8 mouse cellular contexts compared by ENCODE assay signal in the genomic region with DNA sequence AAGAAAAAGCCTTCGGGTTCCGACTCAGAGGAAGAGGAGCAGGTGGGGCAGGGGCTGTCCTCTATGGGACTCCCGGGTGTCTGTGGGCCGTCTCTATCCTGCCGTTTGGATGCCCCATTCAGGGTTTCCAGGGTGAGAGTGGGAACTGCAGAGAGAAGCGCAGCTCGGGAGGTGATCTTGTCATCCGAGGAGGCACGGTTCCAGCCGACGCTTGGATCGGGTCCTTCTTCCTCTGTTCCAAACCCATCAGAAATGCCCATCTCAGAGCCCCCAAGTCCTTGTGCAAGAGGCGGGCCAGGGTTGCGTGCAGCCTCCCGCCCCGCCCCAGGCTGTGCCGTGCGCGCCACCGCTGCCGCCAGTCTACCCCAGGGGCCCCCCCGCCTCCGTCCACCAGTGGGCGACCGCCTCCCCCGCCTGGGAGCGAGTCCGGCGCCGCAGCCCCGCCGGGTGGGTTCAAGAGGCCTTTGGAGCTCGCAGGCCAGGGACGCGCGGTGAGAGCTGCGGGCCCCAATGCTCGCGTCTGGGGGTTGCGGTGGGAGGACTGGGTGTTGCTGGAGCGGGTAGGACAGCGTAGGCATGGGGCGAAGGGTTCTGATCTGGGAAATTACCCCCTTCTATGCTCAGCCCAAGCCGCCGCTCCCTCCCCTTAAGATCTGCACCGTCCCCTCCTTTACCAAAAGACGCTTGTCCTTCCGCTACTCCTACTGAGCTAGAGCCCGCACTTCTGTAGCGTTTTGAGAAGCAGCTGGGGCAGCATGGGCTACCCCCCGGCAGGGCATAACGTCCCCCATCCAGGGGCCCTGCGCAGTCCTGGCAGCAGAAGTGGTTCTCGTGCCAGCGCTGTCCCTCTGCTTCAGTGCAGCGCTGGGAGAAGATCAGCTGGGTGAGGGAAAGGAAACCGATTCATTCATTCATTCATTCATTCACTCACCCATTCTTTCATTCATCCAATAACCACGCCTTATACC. TPM values are rescaled to one million over a fixed set of nuclear protein-coding genes. Genes with fewer than 3 reads are reported as not detected.
DNase-seq lines count a peak whose midpoint lies in the region; ATAC-seq lines count a peak whose summit lies in the region.

Frs3 (plus strand) TSS at position 423 of the 968 bp plus-strand sequence.

- peaks cover 2% of the 10 kb centered on the region for H3K36me3 ChIP-seq in hindbrain, embryonic 16.5 days (ENCODE audit: control insufficient read depth, insufficient read depth, low read length)
- H3K36me3 ChIP-seq in megakaryocyte, embryonic 14.5 days (replicated peaks; ENCODE audit: low read length) = peaks cover 26% of the 10 kb centered on the region

- H3K4me2 ChIP-seq in hindbrain, embryonic 16.5 days (ENCODE audit: low read length) = peak within 1 kb of the TSS; percentile 88

- H3K27me3 ChIP-seq in hindbrain, embryonic 16.5 days (replicated peaks; ENCODE audit: control insufficient read depth, insufficient read depth, low read length) = no peaks in the 10 kb centered on the region; the same call in 1 of the 2 replicates
- peaks cover 49% of the 10 kb centered on the region for H3K27me3 ChIP-seq in megakaryocyte, embryonic 14.5 days (replicated peaks)

- intact Hi-C loops in left cerebral cortex, postnatal 14 days (cut with DNase I) = no loop called here

- no peaks in the 10 kb centered on the region for H3K9me3 ChIP-seq in hindbrain, embryonic 16.5 days (ENCODE audit: control insufficient read depth, low read length)
- no peaks in the 10 kb centered on the region for H3K9me3 ChIP-seq in megakaryocyte, embryonic 14.5 days

- H3K4me1 ChIP-seq in hindbrain, embryonic 16.5 days (ENCODE audit: control insufficient read depth, insufficient read depth, low read depth, low read length) = peaks cover 24% of the 10 kb centered on the region
- peaks cover 38% of the 10 kb centered on the region for H3K4me1 ChIP-seq in megakaryocyte, embryonic 14.5 days

- H3K4me3 ChIP-seq in hindbrain, embryonic 16.5 days (ENCODE audit: low read length) = peak within 1 kb of the TSS; percentile 88
- peak within 1 kb of the TSS; percentile 94 for H3K4me3 ChIP-seq in megakaryocyte, embryonic 14.5 days (replicated peaks)

- H3K27ac ChIP-seq in hindbrain, embryonic 16.5 days (ENCODE audit: low read depth, low read length) = peak within 1 kb of the TSS; percentile 91

- 1% methylated on average over 53 of the region's 58 CpGs for WGBS in hindbrain, embryonic 16.5 days

- peak within 1 kb of the TSS; percentile 95 for H3K9ac ChIP-seq in hindbrain, embryonic 16.5 days (ENCODE audit: low read depth, low read length)

- peak; percentile 75 for ATAC-seq in hindbrain, embryonic 16.5 days

- peak; percentile 83 to 91 for DNase-seq in adrenal gland, adult (ENCODE audit: inconsistent age in 2 of 2, low spot score in 1 of 2)
- DNase-seq in cerebellum, postnatal 4 days (ENCODE audit: low spot score in 2 of 2) = peak; percentile 74 to 76
- DNase-seq in gastrocnemius, adult 8-10 months (ENCODE audit: low spot score in 2 of 2) = peak; percentile 44 to 50
- DNase-seq in left cerebral cortex, postnatal 14 days (ENCODE audit: low spot score in 2 of 2) = peak; percentile 75 to 78
- DNase-seq in right cerebral cortex, postnatal 10 days (ENCODE audit: low spot score in 2 of 2) = peak; percentile 88 to 90
- peak; percentile 72 to 78 for DNase-seq in urinary bladder, postnatal 4 days (ENCODE audit: low spot score in 2 of 2)

RNA-seq across cellular contexts. Expression of gene Frs3, which starts in this region (rescaled TPM):
- total RNA-seq in gastrocnemius, adult 8-10 months (2022) = 1 to 10 TPM; 4.3 to 6.0 (median 5.2) TPM
- polyA plus RNA-seq in hindbrain, embryonic 16.5 days (2015; fragmentation: Nextera tagmentation; extraction: Ambion mirVana) = 55.7 and 58.1 TPM in 2 replicates
- total RNA-seq in left cerebral cortex, postnatal 14 days (2021) = 10 to 100 TPM; 23.4 to 26.1 TPM
- polyA plus RNA-seq in megakaryocyte, embryonic 14.5 days (2012; ENCODE audit: insufficient read depth, low replicate concordance) = 0.94 TPM in 1 of 2 replicates, not detected in the other

Comparison
In these comparisons a context has a peak if more than half of its experiments do, and no peak if none do; other contexts are left out.
1. Peak in every context shown above with its lines: DNase-seq, ATAC-seq, H3K4me3 ChIP-seq and H3K27ac ChIP-seq.
2. RNA of gene Frs3 (polyA plus RNA-seq): 55.7 to 58.1 TPM in hindbrain, embryonic 16.5 days; 0.94 TPM in megakaryocyte, embryonic 14.5 days; every median in the first group is over 10 times any median in the second.